Mouse (Mus musculus): ENCODE data around the gene Avil.

GRCm38 (mm10) chr10:126980221-126980932, 20.1 kb upstream of the Avil start:
- TF ChIP-seq CTCF (IDR thresholded peaks at IDR 0.05; ENCODE audit: insufficient read depth, low read depth, low read length) (no peak), POLR2A (IDR thresholded peaks at IDR 0.05; ENCODE audit: insufficient read depth, low read depth, low read length) (no peak; the same call in 1 of the 2 replicates)

Data from olfactory bulb, adult 2 months (tissue).